18 mouse cellular contexts compared by ENCODE assay signal in genomic region chr2:150832029-150832428, GRCm38 (mm10). TPM values are rescaled to one million over a fixed set of nuclear protein-coding genes. Genes with fewer than 3 reads are reported as not detected.
DNase-seq lines count a peak whose midpoint lies in the region; ATAC-seq and TF ChIP-seq lines count a peak whose summit lies in the region.
"Had no signal": no experiment of that assay in that cellular context is flagged by ENCODE, and none has a peak within 500 bp of the region (broad histone marks: within the 10 kb centered on the region; RNA-seq: fewer than 3 reads in every experiment).

No protein-coding gene starts in this region.

- no peaks in the 10 kb centered on the region for H3K27me3 ChIP-seq in hindbrain, postnatal 0 days (ENCODE audit: insufficient read depth, low read length)
- H3K27me3 ChIP-seq in hindbrain, embryonic 12.5 days = no peaks in the 10 kb centered on the region
- no peaks in the 10 kb centered on the region for H3K27me3 ChIP-seq in spleen, adult 2 months (ENCODE audit: control insufficient read depth, insufficient read depth, low read length)
- H3K27me3 ChIP-seq in cerebellum, adult 2 months (ENCODE audit: control insufficient read depth, insufficient read depth, low read length) = no peaks in the 10 kb centered on the region
- H3K27me3 ChIP-seq: liver, embryonic 13.5 days; neural tube, embryonic 15.5 days; stomach, embryonic 15.5 days had no signal

- no peaks in the 10 kb centered on the region for H3K4me1 ChIP-seq in hindbrain, postnatal 0 days (ENCODE audit: insufficient read depth, low read length)
- no peaks in the 10 kb centered on the region for H3K4me1 ChIP-seq in hindbrain, embryonic 12.5 days
- H3K4me1 ChIP-seq in spleen, adult 2 months (ENCODE audit: control insufficient read depth, insufficient read depth, insufficient read length) = peaks cover 25% of the 10 kb centered on the region; the same call in 1 of the 2 replicates
- peaks cover 14% of the 10 kb centered on the region for H3K4me1 ChIP-seq in cerebellum, adult 2 months (ENCODE audit: control insufficient read depth, insufficient read depth, low read length)
- H3K4me1 ChIP-seq: limb, embryonic 10.5 days; liver, embryonic 13.5 days; neural tube, embryonic 15.5 days; stomach, embryonic 15.5 days had no signal

- ATAC-seq in hindbrain, postnatal 0 days = no peak
- no peak for ATAC-seq in hindbrain, embryonic 12.5 days (ENCODE audit: low FRiP score)
- ATAC-seq: hindbrain, embryonic 16.5 days had no signal

- 76% methylated on average over 7 of the region's 7 CpGs for WGBS in hindbrain, postnatal 0 days
- WGBS in hindbrain, embryonic 12.5 days = 91% methylated on average over 7 of the region's 7 CpGs
- 85% methylated on average over 7 of the region's 7 CpGs for WGBS in spleen, adult 2 months
- 15% methylated on average over 7 of the region's 7 CpGs for WGBS in cerebellum, adult 2 months

- no peaks in the 10 kb centered on the region for H3K9me3 ChIP-seq in hindbrain, postnatal 0 days (ENCODE audit: low read length)
- no peaks in the 10 kb centered on the region for H3K9me3 ChIP-seq in hindbrain, embryonic 12.5 days (replicated peaks)
- H3K9me3 ChIP-seq: limb, embryonic 10.5 days; liver, embryonic 13.5 days; neural tube, embryonic 15.5 days; stomach, embryonic 15.5 days had no signal

- no peak overlapping the region for H3K9ac ChIP-seq in hindbrain, postnatal 0 days (replicated peaks; ENCODE audit: low read length)
- H3K9ac ChIP-seq in hindbrain, embryonic 12.5 days = no peak overlapping the region
- H3K9ac ChIP-seq: liver, embryonic 13.5 days; neural tube, embryonic 15.5 days; stomach, embryonic 15.5 days had no signal

- no peak for DNase-seq in hindbrain, postnatal 0 days (ENCODE audit: low spot score)
- DNase-seq in spleen, adult 2 months (ENCODE audit: low read depth in 1 of 2, low spot score in 2 of 2) = no peak
- no peak for DNase-seq in spleen, adult 18-20 months
- DNase-seq in cerebellum, adult 2 months = peak; percentile 68 to 82
- peak; percentile 98 for DNase-seq in gonadal fat pad, adult 2 months (ENCODE audit: low read depth)
- DNase-seq in lung, postnatal 4 days = no peak
- DNase-seq in natural killer cell, adult 2 months (ENCODE audit: low spot score in 2 of 2) = no peak
- DNase-seq: adrenal gland, adult 8-10 months; gastrocnemius, postnatal 36 days; layer of hippocampus, postnatal 36 days; liver, embryonic 13.5 days; lung, postnatal 10 days had no signal

- 0 out of 2 replicates have a peak overlapping the region, but pooled peaks have one; percentile 5 for H3K27ac ChIP-seq in hindbrain, postnatal 0 days
- no peak overlapping the region for H3K27ac ChIP-seq in hindbrain, embryonic 12.5 days
- peak overlapping the region; percentile 96 for H3K27ac ChIP-seq in spleen, adult 2 months (ENCODE audit: insufficient read depth, low read length)
- H3K27ac ChIP-seq in cerebellum, adult 2 months (ENCODE audit: insufficient read depth, low read length) = no peak overlapping the region
- H3K27ac ChIP-seq: kidney, postnatal 0 days; limb, embryonic 10.5 days; liver, embryonic 13.5 days; neural tube, embryonic 15.5 days; stomach, embryonic 15.5 days had no signal

- H3K36me3 ChIP-seq in hindbrain, postnatal 0 days (ENCODE audit: insufficient read depth, low read length) = peaks cover 74% of the 10 kb centered on the region
- peaks cover 84% of the 10 kb centered on the region for H3K36me3 ChIP-seq in hindbrain, embryonic 12.5 days
- peaks cover 20% of the 10 kb centered on the region for H3K36me3 ChIP-seq in spleen, adult 2 months (ENCODE audit: control insufficient read depth, insufficient read depth, low read length)

- no peak for TF ChIP-seq CTCF in hindbrain, postnatal 0 days (IDR thresholded peaks at IDR 0.05; ENCODE audit: low read depth)
- no peak for TF ChIP-seq CTCF in spleen, adult 2 months (IDR thresholded peaks at IDR 0.05; ENCODE audit: extremely low read depth, insufficient read depth, insufficient read length, insufficient replicate concordance)
- no peak for TF ChIP-seq CTCF in cerebellum, adult 2 months (IDR thresholded peaks at IDR 0.05; ENCODE audit: borderline replicate concordance, insufficient read depth, low read depth, low read length)

- no peak overlapping the region for H3K4me2 ChIP-seq in hindbrain, postnatal 0 days (ENCODE audit: low read depth, low read length)
- no peak overlapping the region for H3K4me2 ChIP-seq in hindbrain, embryonic 12.5 days (replicated peaks)
- H3K4me2 ChIP-seq: liver, embryonic 13.5 days; neural tube, embryonic 15.5 days; stomach, embryonic 15.5 days had no signal

- TF ChIP-seq POLR2A in spleen, adult 2 months (IDR thresholded peaks at IDR 0.05; ENCODE audit: low read depth, low read length) = no peak
- TF ChIP-seq POLR2A in cerebellum, adult 2 months (IDR thresholded peaks at IDR 0.05; ENCODE audit: borderline replicate concordance, insufficient read depth, low read length) = no peak

- H3K4me3 ChIP-seq in hindbrain, postnatal 0 days (ENCODE audit: low read length) = no peak overlapping the region
- H3K4me3 ChIP-seq in hindbrain, embryonic 12.5 days = no peak overlapping the region
- H3K4me3 ChIP-seq in spleen, adult 2 months (ENCODE audit: extremely low read depth, insufficient read depth, insufficient read length) = no peak overlapping the region
- no peak overlapping the region for H3K4me3 ChIP-seq in cerebellum, adult 2 months (replicated peaks; ENCODE audit: insufficient read depth, low read depth, low read length)
- H3K4me3 ChIP-seq: limb, embryonic 10.5 days; liver, embryonic 13.5 days; neural tube, embryonic 15.5 days; stomach, embryonic 15.5 days had no signal

RNA-seq across cellular contexts. Expression of gene Pygb, which starts 45.5 kb away (rescaled TPM):
- total RNA-seq in hindbrain, postnatal 0 days (2014; rRNA removed) = 302 and 317 TPM in 2 replicates
- 160 and 169 TPM in 2 replicates for polyA plus RNA-seq in hindbrain, postnatal 0 days (2015; fragmentation: Nextera tagmentation; extraction: Ambion mirVana)
- 92.5 and 95.3 TPM in 2 replicates for polyA plus RNA-seq in hindbrain, embryonic 12.5 days (2016; fragmentation: Nextera tagmentation; extraction: Ambion mirVana)
- polyA plus RNA-seq in spleen, adult 2 months (2012; rRNA removed) = 25.7 and 28.9 TPM in 2 replicates
- 134 and 144 TPM in 2 replicates for polyA plus RNA-seq in cerebellum, adult 2 months (2012; rRNA removed)
- 110 and 124 TPM in 2 replicates for polyA plus RNA-seq in gonadal fat pad, adult 2 months (2012; rRNA removed)

Comparison
In these comparisons a context has a peak if more than half of its experiments do, and no peak if none do; other contexts are left out.
1. H3K27ac ChIP-seq: peak in hindbrain, postnatal 0 days (single experiment) and spleen, adult 2 months (single experiment); none in hindbrain, embryonic 12.5 days (single experiment) and cerebellum, adult 2 months (single experiment).
2. DNase-seq: peak in cerebellum, adult 2 months (2 of 2) and gonadal fat pad, adult 2 months (single experiment); none in hindbrain, postnatal 0 days (single experiment), spleen, adult 2 months (0 of 2), spleen, adult 18-20 months (0 of 2), lung, postnatal 4 days (0 of 2) and natural killer cell, adult 2 months (0 of 2).